Mouse (Mus musculus): ENCODE data around the gene Tssk3. TPM values are rescaled to one million over a fixed set of nuclear protein-coding genes. Genes with fewer than 3 reads are reported as not detected.
A peak's percentile ranks its signal among the peaks of the same experiment; 100 is the strongest.
"Not testable (repeated sequence)": the region's sequence is repeated elsewhere in the genome, so short reads cannot be mapped to it uniquely, and the experiment has no call there.

Gene Tssk3
- under 1 TPM; 0.42 to 0.52 TPM for total RNA-seq (2021)

DNA sequence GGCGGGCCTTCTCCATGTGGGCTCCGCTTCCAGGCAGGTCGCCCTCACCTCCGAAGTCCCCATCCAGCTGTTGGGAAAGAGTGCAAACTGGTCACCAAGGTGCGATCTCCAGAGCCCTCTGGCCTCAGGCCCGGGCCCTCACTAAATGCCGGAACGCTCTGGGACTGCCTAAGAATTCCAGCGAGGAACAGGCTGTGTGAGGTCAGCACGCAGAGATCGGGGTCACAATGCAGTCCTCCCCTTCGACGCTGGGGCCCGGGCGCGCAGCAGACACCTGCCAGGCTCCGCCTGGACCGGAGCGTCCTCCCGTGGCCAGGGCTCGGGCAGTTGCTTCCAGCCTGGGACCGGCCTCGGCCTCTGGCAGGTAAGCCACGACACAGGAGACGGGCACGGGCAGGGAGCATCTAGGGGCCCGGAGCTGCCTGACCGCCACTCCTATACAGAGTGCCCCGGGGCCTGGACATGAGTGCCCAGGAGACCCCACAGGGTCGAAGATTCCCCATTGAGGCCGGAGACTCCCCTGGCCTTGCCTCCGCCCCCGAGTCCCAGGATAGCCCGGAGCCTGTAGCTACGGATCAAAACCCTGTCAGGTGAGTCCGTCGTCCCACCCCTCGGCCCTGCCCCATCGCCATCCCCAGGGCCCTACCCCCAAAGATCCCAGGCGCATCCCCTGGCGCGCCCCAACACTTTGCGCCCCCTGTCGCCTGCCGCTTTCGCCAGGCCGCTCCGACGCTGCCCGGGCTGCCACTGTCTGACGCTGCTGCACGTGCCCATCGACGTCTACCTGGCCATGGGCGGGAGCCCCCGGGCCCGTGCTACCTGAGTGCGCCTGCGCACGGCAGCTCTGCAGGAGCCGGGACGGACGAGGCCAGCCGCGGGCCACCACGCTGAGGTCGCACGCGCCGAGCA is at the start of gene Tssk3, which contains the start of gene Fam229a:
Tssk3 (minus strand) TSS at position 51 of the 909 bp plus-strand sequence.
Fam229a (plus strand) TSS at position 219 of the 909 bp plus-strand sequence.
- intact Hi-C loops (cut with DNase I): loop anchor here (5.0 kb wide), 1 partner anchor 116 kb away; no protein-coding TSS in a partner anchor
- no peak for DNase-seq (ENCODE audit: low spot score in 2 of 2)

DNA sequence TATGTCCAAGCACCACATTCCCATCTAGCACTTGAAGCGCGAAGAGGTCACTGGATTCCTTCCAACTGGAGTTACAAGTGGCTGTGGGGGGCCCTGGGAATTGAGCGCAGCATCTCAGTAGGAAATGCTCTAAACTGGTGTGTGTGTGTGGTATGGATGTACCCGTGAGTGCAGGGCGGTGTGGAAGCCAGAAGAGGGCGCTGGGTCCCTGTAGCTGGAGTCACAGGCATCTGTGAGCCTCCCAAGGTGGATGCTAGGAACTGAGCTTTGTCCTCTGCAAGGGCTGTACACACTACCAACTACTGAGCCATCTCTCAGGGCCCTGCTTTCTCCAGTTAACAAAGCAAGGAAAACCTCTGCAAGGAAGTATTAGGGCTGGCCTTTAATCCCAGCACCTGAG is 49.2 kb upstream of the Tssk3 start:
- DNase-seq (ENCODE audit: low spot score in 2 of 2): no peak

DNA sequence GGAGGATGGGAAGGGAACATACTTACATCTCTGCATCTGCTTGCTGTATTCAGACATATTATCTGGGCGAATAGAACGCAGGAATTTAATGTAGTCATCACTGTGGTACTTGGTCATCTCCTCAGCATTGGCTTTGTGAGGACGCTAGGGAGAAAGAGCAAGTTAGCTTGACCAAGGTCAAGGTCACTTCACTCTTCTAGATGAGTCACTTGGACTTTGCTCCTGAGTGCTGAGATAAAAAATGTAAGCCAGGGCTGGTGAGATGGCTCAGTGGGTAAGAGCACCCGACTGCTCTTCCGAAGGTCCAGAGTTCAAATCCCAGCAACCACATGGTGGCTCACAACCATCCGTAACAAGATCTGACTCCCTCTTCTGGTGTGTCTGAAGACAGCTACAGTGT is 38.1 kb upstream of the Tssk3 start:
- intact Hi-C loops (cut with DNase I); DNase-seq (ENCODE audit: low spot score in 2 of 2): not testable (repeated sequence)

More for the DNA sequence above, 49.2 kb upstream of the Tssk3 start:
- intact Hi-C loops (cut with DNase I): no loop called here

DNA sequence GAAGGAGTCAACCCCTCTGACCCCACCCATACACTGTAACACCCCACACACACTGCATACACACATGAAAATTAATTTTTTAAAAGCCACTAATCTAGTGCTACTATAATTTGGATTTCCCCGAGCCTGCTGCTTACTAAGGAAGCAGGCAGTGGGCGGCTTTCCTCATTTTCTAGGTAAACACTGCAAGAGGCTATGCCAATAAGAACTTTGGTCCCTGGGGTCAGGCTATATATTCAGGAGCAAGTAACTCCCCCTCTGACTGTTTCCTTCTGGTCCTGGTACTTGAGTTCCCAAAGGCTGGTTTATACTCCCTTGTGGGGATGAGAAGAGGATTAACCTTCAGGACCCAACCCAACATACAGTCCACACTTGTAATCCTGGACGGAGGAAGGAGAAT is 35.1 kb upstream of the Tssk3 start:
- intact Hi-C loops (cut with DNase I): no loop called here
- no peak for DNase-seq (ENCODE audit: low spot score in 2 of 2)

DNA sequence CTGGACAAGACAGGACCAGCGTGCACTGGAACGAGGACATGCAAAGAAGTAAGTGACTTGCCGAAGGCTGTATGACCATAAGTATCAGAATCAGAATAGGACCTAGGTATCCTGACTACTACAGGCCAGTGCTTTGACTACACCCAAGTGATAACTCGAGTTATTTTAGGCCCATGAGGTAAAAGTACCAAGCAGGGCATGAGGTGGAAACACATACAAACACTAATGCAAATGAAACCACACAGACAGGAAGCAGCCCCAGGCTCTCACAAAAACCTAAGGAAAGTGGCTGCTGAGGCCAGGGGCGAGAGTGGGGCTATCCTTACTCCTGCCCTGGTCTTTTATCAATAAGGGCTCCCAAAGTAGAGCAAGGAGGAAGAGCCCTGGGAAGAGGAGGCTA is 34.5 kb upstream of the Tssk3 start:
- intact Hi-C loops (cut with DNase I): no loop called here
- DNase-seq (ENCODE audit: low spot score in 2 of 2): no peak

DNA sequence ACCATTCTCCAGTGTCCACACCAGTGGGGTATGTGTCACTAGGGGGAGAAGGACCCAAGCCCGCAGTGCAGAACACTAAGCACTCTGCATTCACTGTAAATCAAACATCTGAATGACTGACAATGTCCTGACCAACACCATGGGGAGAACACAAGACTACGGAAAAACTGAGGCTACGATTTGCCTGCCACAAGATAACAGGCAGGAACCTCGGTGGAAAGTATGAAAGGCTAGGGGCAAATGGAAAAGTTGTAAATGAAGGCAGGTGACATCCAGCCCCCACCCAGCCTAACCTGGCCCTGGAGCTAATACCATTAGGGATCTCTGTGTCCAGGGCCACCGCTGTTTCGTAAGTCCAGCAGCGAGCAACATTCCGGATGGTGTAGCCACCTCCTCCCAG is 27.7 kb upstream of the Tssk3 start:
- intact Hi-C loops (cut with DNase I): no loop called here
- DNase-seq (ENCODE audit: low spot score in 2 of 2): no peak

DNA sequence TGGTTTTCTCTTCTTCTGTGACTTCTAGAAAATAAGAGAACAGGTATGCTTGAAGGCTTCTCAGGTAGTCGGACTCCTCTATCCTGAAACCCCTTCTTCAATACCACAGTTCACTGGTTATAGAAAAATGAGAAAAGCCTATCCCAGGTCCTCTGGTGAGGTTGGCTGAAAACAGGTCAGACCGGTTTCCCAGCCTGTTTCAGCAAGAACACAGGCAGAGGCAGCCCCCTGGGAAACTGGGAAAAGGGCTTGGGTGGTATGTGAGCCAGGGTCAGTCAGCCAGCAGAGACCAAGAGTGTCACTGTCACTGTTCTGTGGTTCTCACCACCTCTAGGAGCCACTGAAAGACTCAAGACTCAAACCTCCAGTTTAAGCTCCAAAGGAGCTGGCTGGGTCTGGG is 26.1 kb upstream of the Tssk3 start:
- DNase-seq (ENCODE audit: low spot score in 2 of 2): no peak
- intact Hi-C loops (cut with DNase I): no loop called here

DNA sequence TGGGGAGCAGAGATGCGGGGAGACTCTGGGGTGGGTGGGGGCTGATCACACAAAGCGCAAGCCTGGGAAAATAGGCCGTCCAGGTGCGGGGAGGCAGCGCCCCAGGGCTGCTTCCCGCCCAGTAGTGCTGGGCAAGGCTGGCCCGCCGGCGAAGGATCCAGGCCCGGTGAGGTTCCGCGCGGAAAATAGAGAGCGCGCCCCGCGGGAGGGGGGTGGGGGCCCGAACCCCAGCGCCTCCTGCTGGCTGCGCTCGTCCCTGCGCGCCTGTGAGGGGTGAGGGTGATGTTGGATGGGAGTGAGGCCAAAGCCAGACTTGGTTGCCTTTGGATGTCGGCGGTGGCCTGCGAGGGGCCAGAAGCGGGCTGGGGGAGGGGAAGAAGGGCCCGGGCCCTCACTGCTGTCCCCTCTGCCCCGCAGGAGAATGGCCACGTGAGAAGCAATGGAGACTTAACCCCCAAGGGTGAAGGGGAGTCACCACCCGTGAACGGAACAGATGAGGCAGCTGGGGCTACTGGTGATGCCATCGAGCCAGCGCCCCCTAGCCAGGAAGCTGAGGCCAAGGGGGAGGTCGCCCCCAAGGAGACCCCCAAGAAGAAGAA is 23.6 kb upstream of the Tssk3 start:
- DNase-seq (ENCODE audit: low spot score in 2 of 2): peak in 1 of 2 experiments; percentile 50
- intact Hi-C loops (cut with DNase I): no loop called here

DNA sequence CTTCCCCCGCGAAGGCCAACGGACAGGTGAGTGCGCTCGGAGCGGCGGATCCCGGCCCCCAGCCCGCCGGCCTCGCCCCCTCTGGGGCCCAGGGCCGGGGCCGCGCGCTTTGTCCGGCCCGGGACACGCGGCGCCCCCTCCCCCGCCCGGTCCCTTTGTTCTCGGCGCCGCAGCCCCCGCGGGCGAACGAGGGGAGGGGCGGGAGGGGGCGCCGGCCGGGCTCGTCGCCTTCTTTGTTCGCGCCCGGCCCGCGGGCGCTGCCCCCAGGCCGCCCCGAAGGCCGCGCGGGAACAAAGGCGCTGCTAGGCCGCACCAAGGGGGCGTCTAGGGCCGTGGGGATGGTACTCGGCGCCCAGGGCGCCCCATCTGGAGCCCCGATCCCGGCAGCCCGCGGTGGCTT is 23.1 kb upstream of the Tssk3 start:
- intact Hi-C loops (cut with DNase I): no loop called here
- DNase-seq (ENCODE audit: low spot score in 2 of 2): no peak

DNA sequence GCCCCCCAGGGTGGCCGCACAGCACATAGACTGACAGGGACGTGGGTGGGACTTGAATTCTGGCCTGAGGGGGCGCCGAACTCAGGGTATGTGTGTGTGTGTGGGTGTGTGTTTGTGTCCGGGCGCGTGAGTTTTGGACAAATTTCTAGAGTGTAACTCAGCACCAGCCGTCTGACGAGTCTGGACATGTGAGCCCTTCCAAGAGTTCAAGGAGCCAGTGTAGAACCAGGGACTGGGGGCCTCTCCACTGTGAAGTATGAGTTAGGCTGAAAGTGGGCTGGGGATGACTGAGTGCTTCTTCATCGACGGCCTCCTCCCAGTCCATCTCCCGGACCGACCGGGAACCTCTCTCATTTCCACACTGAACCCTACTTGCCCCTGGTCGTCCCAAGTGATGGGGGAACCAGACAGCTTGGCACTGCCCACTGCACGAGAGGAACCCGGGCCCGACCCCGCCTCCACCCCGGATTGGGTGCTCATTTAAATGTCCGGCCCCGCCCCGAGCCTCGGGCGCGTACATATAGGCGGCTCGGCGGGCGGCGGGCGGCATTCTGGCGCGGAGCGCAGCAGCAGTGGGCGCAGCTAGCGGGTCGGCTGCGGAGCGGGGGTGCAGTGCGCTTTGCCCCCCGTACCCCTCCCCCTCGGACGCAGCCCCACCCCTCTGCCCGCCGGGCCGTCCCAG is 22.4 kb upstream of the Tssk3 start, which contains the start of gene Marcksl1:
Marcksl1 (plus strand) TSS at position 496 of the 682 bp plus-strand sequence.
- DNase-seq (ENCODE audit: low spot score in 2 of 2): peak; percentile 70 to 73
- intact Hi-C loops (cut with DNase I): no loop called here

DNA sequence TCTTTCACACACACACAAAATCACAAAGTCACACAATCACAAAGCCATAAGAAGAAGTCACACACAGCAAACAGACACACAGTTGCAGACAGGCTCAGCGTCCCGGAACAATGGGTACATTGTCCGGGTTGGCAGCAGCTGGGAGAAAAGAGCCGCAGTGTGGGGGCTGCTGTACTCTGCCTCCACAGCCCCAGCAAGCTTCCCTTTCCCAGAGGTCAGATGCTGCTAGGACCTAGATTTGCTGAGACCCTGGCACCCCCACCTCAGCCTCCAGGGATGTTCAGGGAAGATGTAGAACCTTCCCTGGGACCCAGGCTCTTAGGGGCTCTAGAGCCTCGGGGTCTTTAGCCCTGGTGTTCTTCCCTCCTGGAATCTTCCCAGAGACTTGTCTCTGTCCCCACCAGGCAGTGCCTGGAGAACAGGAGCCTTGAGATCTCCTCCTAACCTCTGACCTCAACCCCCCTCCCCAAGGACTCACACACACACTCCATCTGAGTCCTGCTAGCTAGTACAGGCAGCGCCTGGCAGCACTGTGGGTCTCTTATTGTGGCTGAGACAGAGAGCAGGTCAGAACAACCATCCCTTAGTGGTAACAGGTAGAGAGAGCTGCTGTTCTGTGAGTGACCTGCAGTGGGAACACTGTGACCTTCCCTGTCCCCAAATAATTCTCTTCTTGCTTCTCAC is 20.7 kb upstream of the Tssk3 start:
- no peak for DNase-seq (ENCODE audit: low spot score in 2 of 2)
- intact Hi-C loops (cut with DNase I): no loop called here

DNA sequence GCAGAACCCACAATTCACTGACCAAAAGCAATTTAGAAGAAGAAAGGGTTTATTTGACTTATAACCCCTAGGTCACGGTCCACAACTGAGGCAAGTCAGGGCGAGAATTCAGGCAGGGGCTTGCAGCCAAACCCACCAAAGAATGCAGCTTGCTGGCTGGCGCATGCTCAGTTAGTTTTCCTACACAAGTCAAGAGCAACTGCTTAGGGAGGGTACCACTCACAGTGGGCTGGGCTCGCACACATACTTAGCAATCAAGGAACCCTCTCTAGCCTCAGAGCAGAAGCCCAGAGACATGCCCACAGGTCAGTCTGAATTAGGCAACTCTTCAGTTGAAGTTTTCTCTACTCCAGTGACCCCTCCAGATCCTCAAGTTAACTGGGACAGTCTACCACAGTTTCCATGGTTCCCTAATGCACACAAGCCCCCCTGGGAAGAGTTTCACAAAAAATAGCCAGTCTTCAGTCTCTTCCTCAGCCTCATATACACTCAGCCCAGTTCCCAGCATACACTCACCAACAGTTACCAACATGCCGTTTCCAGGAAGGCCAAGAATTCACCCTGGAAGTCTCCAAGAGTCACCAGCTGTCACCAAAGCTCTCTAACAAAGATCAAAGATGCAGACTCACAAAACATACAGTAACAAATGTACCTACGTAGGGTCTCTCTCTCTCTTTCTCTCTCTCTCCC is 20.0 kb upstream of the Tssk3 start:
- intact Hi-C loops (cut with DNase I): no loop called here

DNA sequence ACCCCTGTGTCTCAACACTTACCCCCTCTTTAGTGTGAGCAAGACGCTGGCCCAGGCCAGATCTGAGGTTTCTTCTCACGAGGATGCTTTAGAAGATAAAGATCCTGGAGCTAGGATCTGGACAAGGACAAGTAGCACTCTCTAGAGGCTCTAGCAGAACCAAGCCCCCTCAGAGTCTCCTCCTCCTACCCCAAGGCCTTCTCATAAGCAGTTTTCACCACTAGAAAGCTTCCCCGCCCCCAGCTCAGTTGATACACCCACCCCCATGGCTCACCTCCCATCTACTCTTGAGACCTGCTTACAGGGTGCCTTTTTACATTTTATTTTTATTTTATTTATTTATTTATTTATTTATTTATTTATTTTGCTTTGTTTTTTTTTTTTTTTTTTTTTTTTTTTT is 18.8 kb upstream of the Tssk3 start:
- no peak for DNase-seq (ENCODE audit: low spot score in 2 of 2)
- intact Hi-C loops (cut with DNase I): no loop called here

More for the DNA sequence above, 20.0 kb upstream of the Tssk3 start:
- no peak for DNase-seq (ENCODE audit: low spot score in 2 of 2)

DNA sequence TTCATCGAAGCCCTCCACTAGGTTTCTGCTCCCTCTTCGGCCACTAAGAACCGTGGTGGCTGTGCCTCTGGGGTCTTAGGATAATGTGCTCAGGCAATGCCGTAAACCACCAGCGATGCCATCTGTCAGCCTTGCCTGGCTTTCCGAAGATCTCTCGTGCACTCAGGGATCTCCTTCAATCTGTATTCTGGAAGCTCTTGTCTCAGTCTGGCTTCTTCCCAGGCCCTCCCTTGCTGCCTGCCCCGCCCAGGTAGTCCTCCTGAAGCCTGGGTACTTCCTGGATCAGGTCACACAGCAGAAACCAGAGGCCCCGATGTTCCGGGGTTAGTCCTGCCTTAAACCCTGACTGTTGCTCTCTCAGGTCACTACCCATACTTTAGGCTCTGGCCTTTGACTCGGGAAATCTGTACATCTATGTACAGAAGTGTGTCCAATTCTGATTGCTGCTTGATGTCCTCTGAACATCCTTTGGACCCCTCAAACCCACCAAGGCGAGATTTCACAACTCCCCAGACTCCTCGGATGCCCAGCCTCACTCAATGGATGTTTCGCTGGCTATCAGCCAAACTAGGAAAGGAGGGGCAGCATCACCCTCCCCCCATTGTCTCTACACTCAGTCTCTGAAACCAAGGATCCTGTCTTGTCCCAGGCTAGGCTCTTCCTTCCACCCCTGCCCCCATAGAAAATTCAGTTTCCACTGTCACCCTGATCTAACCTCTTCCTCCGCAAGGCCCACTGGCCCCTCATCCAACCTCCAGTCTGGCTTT is 18.2 kb upstream of the Tssk3 start:
- DNase-seq (ENCODE audit: low spot score in 2 of 2): no peak
- intact Hi-C loops (cut with DNase I): no loop called here

DNA sequence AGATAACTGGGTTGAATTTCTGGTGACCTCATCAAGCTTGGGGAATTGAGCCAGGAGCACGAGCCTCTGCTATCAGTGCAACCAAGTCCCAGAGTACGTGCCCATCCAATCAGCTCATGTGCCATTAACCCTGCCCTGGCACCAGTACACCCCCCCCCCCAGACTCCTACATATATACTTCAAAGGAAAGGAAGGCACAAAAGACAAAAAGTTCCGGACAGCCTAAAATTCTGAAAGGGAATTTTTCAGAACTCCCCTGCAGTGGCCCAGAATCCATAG is 17.4 kb upstream of the Tssk3 start:
- intact Hi-C loops (cut with DNase I): no loop called here
- no peak for DNase-seq (ENCODE audit: low spot score in 2 of 2)

DNA sequence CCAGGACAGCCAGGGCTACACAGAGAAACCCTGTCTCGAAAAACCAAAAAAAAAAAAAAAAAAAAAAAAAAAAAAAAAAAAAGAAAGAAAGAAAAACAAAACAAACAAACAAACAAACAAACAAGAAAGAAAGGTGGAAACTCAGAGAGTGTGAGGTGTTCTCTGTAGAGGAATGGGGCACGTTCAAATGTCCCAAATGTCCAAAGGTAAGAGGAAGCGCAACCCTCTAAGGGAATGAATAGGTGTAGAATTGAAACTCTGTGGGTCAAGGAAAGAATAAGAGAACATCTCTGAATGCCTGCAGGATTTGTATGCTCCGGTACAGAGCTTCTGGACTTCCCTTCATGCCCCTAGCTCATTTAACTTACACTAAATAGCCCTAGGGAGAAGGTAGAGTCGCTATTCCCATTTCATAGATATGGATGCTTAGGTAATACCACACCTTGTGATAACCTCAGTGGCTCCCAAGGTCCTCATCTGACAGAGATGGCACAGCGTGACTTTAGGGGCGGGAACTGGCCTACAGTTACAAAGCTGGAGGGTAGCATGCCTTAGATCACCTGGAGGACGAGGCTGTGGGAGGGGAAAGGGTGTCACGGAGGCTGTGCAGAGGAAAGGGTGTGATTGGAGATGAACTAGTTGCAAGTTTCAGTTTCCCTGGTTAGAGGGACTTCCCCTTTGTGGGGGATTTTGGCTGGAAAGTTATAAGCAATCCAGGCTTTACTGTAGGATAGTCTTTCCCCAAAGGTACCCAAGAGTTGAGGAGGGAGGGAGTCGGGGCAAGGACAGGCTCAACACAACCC is 16.8 kb upstream of the Tssk3 start:
- intact Hi-C loops (cut with DNase I): no loop called here
- DNase-seq (ENCODE audit: low spot score in 2 of 2): no peak

DNA sequence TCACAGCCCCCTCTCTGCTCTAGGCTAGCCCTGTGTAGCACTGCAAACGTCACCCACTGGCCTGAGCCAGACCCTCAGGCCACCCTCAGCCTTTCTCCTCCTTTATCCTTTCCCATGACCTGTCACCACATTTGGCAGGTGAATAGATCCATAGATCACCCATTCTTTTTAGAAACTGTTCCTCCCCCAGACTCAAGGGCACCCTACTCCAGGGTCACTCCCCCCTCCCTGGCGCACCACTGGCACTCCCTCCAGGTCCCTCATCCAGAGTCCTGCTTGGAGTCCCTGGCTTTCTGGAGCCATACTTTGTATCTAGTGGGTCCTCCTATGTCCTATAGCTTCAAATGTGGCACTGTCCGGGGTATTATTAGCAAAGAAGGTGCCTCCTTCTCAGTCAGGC is 14.7 kb upstream of the Tssk3 start:
- no peak for DNase-seq (ENCODE audit: low spot score in 2 of 2)
- intact Hi-C loops (cut with DNase I): no loop called here

DNA sequence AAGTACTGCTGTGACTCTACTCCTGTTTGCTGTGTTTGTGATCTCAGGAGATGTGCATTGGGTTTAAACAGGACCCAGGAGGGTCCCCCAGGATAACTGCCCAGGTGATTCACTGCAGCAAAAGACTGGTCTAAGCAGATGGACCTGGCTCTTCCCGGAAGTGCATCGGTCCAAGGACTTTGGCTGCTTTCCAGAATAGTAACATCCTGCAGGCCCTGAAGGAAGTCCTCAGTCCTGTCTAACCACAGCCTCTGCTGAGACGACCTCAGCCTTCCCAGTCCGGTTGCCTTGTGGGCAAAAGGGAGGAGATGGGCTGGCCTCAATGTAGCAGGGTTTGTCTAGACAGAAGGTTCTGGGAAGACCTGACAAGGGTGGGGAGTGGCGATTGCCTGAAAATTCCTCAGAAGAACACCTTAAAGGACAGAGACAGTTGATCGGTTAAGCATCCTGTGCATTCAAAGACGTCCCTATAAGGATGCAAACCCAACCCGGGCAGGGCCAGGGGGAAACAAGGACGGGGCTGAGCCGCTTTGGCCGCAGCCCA is 12.2 kb upstream of the Tssk3 start:
- intact Hi-C loops (cut with DNase I): no loop called here
- no peak for DNase-seq (ENCODE audit: low spot score in 2 of 2)

All from left cerebral cortex, postnatal 36 days (tissue).